Mouse (Mus musculus): ENCODE data around the gene Tlr2. TPM values are rescaled to one million over a fixed set of nuclear protein-coding genes. Genes with fewer than 3 reads are reported as not detected.

Gene Tlr2
- total and polyA plus RNA-seq, 3 experiments = not detected

DNA sequence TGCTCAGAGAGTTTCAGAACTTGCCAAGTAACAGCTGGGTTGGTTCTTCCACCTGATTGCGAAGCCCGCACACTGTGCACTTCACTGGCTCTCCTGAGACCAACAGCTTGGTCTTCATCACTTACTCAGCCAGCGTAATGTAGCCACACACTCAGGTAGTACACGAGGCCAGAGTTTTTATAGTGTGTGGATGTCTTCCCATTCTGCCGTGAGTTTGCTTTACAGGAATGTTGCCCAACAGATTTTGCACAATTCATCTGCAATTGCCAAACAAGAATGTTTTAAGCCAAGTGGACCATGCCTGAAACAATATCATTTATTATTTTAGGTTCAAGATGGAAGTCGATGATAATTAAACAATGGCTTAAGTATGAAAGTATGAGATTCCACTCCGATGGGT, 18.0 kb upstream of the Tlr2 start:
- Histone ChIP-seq H3K9ac (ENCODE audit: control insufficient read depth, low read depth, low read length, poor library complexity, severe bottlenecking) (no peak overlapping the region), H3K79me2 (ENCODE audit: control insufficient read depth, insufficient read depth, low read length, poor library complexity) (no peaks in the 10 kb centered on the region), H3K27ac (ENCODE audit: control insufficient read depth, low read depth, low read length) (no peak overlapping the region), H3K9me3 (replicated peaks; ENCODE audit: insufficient read depth, low read length) (no peaks in the 10 kb centered on the region), H3K4me1 (ENCODE audit: control insufficient read depth in 1 of 2, insufficient read depth in 2 of 2, low read length in 2 of 2) (no peaks in the 10 kb centered on the region), H3K36me3 (ENCODE audit: control insufficient read depth in 1 of 2, insufficient read depth in 2 of 2, low read length in 2 of 2) (no peaks in the 10 kb centered on the region), H3K4me3 (ENCODE audit: control insufficient read depth in 1 of 2, insufficient read depth in 1 of 2, low read depth in 2 of 2, low read length in 2 of 2) (no peak overlapping the region), H3K27me3 (ENCODE audit: control insufficient read depth in 1 of 2, insufficient read depth in 2 of 2, low read length in 2 of 2) (no peaks in the 10 kb centered on the region)
- TF ChIP-seq ZKSCAN1 (IDR thresholded peaks at IDR 0.05; ENCODE audit: low read depth, low read length) (no peak), TCF12 (IDR thresholded peaks at IDR 0.05; ENCODE audit: low read depth, low read length) (no peak), MEF2A (IDR thresholded peaks at IDR 0.05; ENCODE audit: extremely low read depth, insufficient replicate concordance, low read depth, low read length, poor library complexity, severe bottlenecking) (no peak), KAT2A (conservative IDR thresholded peaks at IDR 0.05; ENCODE audit: low read depth, low read length) (no peak), MYC (IDR thresholded peaks at IDR 0.05; ENCODE audit: low read depth, low read length) (no peak), POLR2AphosphoS2 (IDR thresholded peaks at IDR 0.05; ENCODE audit: low read length) (no peak), RAD21 (IDR thresholded peaks at IDR 0.05; ENCODE audit: low read depth, low read length) (no peak), MXI1 (IDR thresholded peaks at IDR 0.05; ENCODE audit: low read depth, low read length) (no peak), MAZ (IDR thresholded peaks at IDR 0.05; ENCODE audit: low read depth, low read length) (no peak), USF1 (IDR thresholded peaks at IDR 0.05; ENCODE audit: low read depth, low read length) (no peak), UBTF (IDR thresholded peaks at IDR 0.05; ENCODE audit: borderline replicate concordance, insufficient read depth, low read depth, low read length) (no peak), ZC3H11A (IDR thresholded peaks at IDR 0.05; ENCODE audit: low read depth, low read length) (no peak), ETS1 (IDR thresholded peaks at IDR 0.05; ENCODE audit: low read depth, low read length) (no peak)
- no peak for DNase-seq (ENCODE audit: low read depth, low spot score)

DNA sequence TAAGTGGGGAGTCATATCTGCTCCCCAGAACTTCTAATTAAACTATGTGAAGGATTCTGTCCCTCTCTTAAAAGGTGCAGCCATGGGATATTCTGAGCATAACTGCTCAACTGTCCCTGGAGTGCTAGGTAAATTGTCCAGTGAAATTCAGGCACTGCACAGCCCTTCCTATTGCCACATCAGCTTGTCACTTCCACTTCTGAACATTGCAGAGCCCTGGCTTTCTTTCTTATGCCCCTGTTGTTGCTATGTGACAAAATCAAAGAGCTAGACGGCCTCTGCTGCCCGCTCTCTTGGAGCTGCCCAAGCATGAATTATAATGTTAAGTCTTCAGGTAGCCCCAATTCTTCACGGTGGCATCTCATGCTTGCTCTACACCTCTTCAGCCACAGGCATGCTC, 17.5 kb upstream of the Tlr2 start:
- no peaks in the 10 kb centered on the region for H3K27me3 ChIP-seq (ENCODE audit: control insufficient read depth in 1 of 2, insufficient read depth in 2 of 2, low read length in 2 of 2)
- TF ChIP-seq USF1 (IDR thresholded peaks at IDR 0.05; ENCODE audit: low read depth, low read length) (no peak), ZNF384 (IDR thresholded peaks at IDR 0.05; ENCODE audit: low read depth, low read length) (no peak), ETS1 (IDR thresholded peaks at IDR 0.05; ENCODE audit: low read depth, low read length) (no peak), MYC (IDR thresholded peaks at IDR 0.05; ENCODE audit: low read depth, low read length) (no peak), CHD2 (IDR thresholded peaks at IDR 0.05; ENCODE audit: low read length) (no peak), RAD21 (IDR thresholded peaks at IDR 0.05; ENCODE audit: low read depth, low read length) (no peak), GATA1 (IDR thresholded peaks at IDR 0.05; ENCODE audit: low read depth, low read length) (no peak), MYB (IDR thresholded peaks at IDR 0.05; ENCODE audit: low read depth, low read length) (no peak), TBP (IDR thresholded peaks at IDR 0.05; ENCODE audit: low read depth, low read length) (no peak), ZMIZ1 (IDR thresholded peaks at IDR 0.05; ENCODE audit: low read depth, low read length) (no peak), MAZ (IDR thresholded peaks at IDR 0.05; ENCODE audit: low read depth, low read length) (no peak), JUND (IDR thresholded peaks at IDR 0.05; ENCODE audit: low read depth, low read length) (no peak)
- H3K36me3 ChIP-seq (ENCODE audit: control insufficient read depth in 1 of 2, insufficient read depth in 2 of 2, low read length in 2 of 2) = no peaks in the 10 kb centered on the region
- H3K4me1 ChIP-seq (ENCODE audit: control insufficient read depth in 1 of 2, insufficient read depth in 2 of 2, low read length in 2 of 2) = no peaks in the 10 kb centered on the region
- H3K4me3 ChIP-seq (ENCODE audit: control insufficient read depth in 1 of 2, insufficient read depth in 1 of 2, low read depth in 2 of 2, low read length in 2 of 2) = no peak overlapping the region
- DNase-seq (ENCODE audit: low read depth, low spot score) = no peak
- H3K27ac ChIP-seq (ENCODE audit: control insufficient read depth, low read depth, low read length) = no peak overlapping the region
- H3K79me2 ChIP-seq (ENCODE audit: control insufficient read depth, insufficient read depth, low read length, poor library complexity) = no peaks in the 10 kb centered on the region
- no peak overlapping the region for H3K9ac ChIP-seq (ENCODE audit: control insufficient read depth, low read depth, low read length, poor library complexity, severe bottlenecking)
- H3K9me3 ChIP-seq (replicated peaks; ENCODE audit: insufficient read depth, low read length) = no peaks in the 10 kb centered on the region

Data from MEL (cell line).